Mouse (Mus musculus) T-helper 2 cell (primary cell): ENCODE results near the gene Trpm2.

Experiments
- in situ Hi-C: fragments of 300-600 bp; cut with MboI, MseI; formaldehyde crosslinking; loops from one replicate; pipeline ENCODE4 v1.15.1; 2025; ENCODE audit warnings: high pct_unique_total_duplicates

Gene Trpm2

GRCm38 (mm10) chr10:77902894-77903715 lies 67.3 kb downstream of the Trpm2 start:
- in situ Hi-C loops, result no loop called here

GRCm38 (mm10) chr10:77902211-77902893 lies 68.0 kb downstream of the Trpm2 start, which contains the start of gene Lrrc3:
TSS of gene Lrrc3 (minus strand) at chr10:77902536.
- in situ Hi-C loops, result no loop called here

- in situ Hi-C loops, result no loop called here
Measured at GRCm38 (mm10) chr10:77901871-77902210, 68.5 kb downstream of the Trpm2 start.

- in situ Hi-C loops, result no loop called here
Measured at GRCm38 (mm10) chr10:77900903-77901818, 69.2 kb downstream of the Trpm2 start.

- in situ Hi-C loops, result no loop called here
Measured at GRCm38 (mm10) chr10:77900126-77900525, 70.2 kb downstream of the Trpm2 start.

GRCm38 (mm10) chr10:77895562-77895961 lies 74.8 kb downstream of the Trpm2 start:
- in situ Hi-C loops, result no loop called here

GRCm38 (mm10) chr10:77890987-77891565 lies 79.3 kb downstream of the Trpm2 start:
- in situ Hi-C loops, result no loop called here

- in situ Hi-C loops, result no loop called here
Measured at GRCm38 (mm10) chr10:77886007-77886747, 84.2 kb downstream of the Trpm2 start.

GRCm38 (mm10) chr10:77882553-77882952 lies 87.8 kb downstream of the Trpm2 start:
- in situ Hi-C loops, result no loop called here

- in situ Hi-C loops, result no loop called here
Measured at GRCm38 (mm10) chr10:77880305-77880704, 90.1 kb downstream of the Trpm2 start.

GRCm38 (mm10) chr10:77878985-77879384 lies 91.4 kb downstream of the Trpm2 start:
- in situ Hi-C loops, result no loop called here

- in situ Hi-C loops, result no loop called here
Measured at GRCm38 (mm10) chr10:77869651-77870050, 100.7 kb downstream of the Trpm2 start.

GRCm38 (mm10) chr10:77867546-77867945 lies 102.8 kb downstream of the Trpm2 start:
- in situ Hi-C loops, result no loop called here

- in situ Hi-C loops, result no loop called here
Measured at GRCm38 (mm10) chr10:77864762-77865143, 105.6 kb downstream of the Trpm2 start.

GRCm38 (mm10) chr10:77864067-77864761 lies 106.1 kb downstream of the Trpm2 start:
- in situ Hi-C loops, result no loop called here

- in situ Hi-C loops, result no loop called here
Measured at GRCm38 (mm10) chr10:77861675-77862074, 108.7 kb downstream of the Trpm2 start, which contains the start of gene Gm3285. TSS of gene Gm3285 (plus strand) at chr10:77861975.
